Mouse (Mus musculus): ENCODE data around the gene Crtc3. TPM values are rescaled to one million over a fixed set of nuclear protein-coding genes. Genes with fewer than 3 reads are reported as not detected.

The Crtc3 gene
- polyA plus RNA-seq, 1 experiment from 2014 or later = 15.5 TPM

- Histone ChIP-seq H3K9ac (no peak overlapping the region), H3K9me3 (no peaks in the 10 kb centered on the region), H3K27me3 (replicated peaks) (no peaks in the 10 kb centered on the region), H3K4me2 (replicated peaks) (no peak overlapping the region), H3K4me1 (replicated peaks) (peaks cover 5% of the 10 kb centered on the region; the same call in 1 of the 2 replicates), H3K27ac (no peak overlapping the region), H3K36me3 (peaks cover 4% of the 10 kb centered on the region; the same call in 1 of the 2 replicates), H3K4me3 (replicated peaks) (no peak overlapping the region)
- 82% methylated on average over 3 of the region's 3 CpGs for WGBS
- ATAC-seq = no peak
These were observed 16.4 kb downstream of the Crtc3 start for GRCm38 (mm10) chr7:80672323-80672722.

GRCm38 (mm10) chr7:80670889-80671288 is 17.8 kb downstream of the Crtc3 start:
- no peak overlapping the region for H3K4me2 ChIP-seq (replicated peaks)
- no peak overlapping the region for H3K4me3 ChIP-seq (replicated peaks)
- H3K36me3 ChIP-seq = no peaks in the 10 kb centered on the region
- H3K27ac ChIP-seq = no peak overlapping the region
- H3K9ac ChIP-seq = no peak overlapping the region
- H3K9me3 ChIP-seq = no peaks in the 10 kb centered on the region
- 71% methylated on average over 6 of the region's 6 CpGs for WGBS
- H3K4me1 ChIP-seq (replicated peaks) = peaks cover 12% of the 10 kb centered on the region
- H3K27me3 ChIP-seq (replicated peaks) = no peaks in the 10 kb centered on the region
- ATAC-seq = no peak

DNA sequence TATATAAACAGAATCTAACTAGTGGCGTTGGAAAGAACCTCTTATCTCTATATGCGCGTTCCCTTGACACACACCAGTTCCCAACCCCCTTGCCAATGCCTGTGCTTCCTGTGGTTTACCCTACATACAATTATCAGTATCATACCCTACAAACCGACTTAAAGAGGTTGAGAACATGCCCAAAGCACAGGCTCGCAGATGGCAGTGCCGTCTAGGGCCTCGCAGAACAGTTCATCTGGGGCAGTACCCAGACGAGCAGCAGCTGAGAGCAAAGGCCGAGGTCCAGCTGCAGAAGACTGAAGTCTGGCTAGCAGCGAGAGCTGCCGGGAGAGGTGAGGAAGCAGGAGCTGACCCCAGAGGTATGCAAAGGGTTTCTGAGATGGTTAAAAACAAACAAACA is 21.5 kb downstream of the Crtc3 start:
- Histone ChIP-seq H3K4me1 (replicated peaks) (peaks cover 16% of the 10 kb centered on the region), H3K36me3 (no peaks in the 10 kb centered on the region), H3K4me2 (replicated peaks) (no peak overlapping the region), H3K27me3 (replicated peaks) (no peaks in the 10 kb centered on the region), H3K9ac (no peak overlapping the region), H3K27ac (peak overlapping the region; percentile 71), H3K9me3 (no peaks in the 10 kb centered on the region), H3K4me3 (replicated peaks) (no peak overlapping the region)
- WGBS = 38% methylated on average over 11 of the region's 11 CpGs
- ATAC-seq = peak; percentile 35; the same call in 1 of the 2 replicates

GRCm38 (mm10) chr7:80666198-80666915 is 22.3 kb downstream of the Crtc3 start:
- H3K9me3 ChIP-seq = no peaks in the 10 kb centered on the region
- H3K36me3 ChIP-seq = no peaks in the 10 kb centered on the region
- no peak overlapping the region for H3K9ac ChIP-seq
- H3K4me2 ChIP-seq (replicated peaks) = no peak overlapping the region; the same call in 1 of the 2 replicates
- no peak overlapping the region for H3K4me3 ChIP-seq (replicated peaks)
- peaks cover 16% of the 10 kb centered on the region for H3K4me1 ChIP-seq (replicated peaks)
- WGBS = 39% methylated on average over 10 of the region's 10 CpGs
- H3K27me3 ChIP-seq (replicated peaks) = no peaks in the 10 kb centered on the region
- ATAC-seq = peak; percentile 77
- H3K27ac ChIP-seq = peak overlapping the region; percentile 71

DNA sequence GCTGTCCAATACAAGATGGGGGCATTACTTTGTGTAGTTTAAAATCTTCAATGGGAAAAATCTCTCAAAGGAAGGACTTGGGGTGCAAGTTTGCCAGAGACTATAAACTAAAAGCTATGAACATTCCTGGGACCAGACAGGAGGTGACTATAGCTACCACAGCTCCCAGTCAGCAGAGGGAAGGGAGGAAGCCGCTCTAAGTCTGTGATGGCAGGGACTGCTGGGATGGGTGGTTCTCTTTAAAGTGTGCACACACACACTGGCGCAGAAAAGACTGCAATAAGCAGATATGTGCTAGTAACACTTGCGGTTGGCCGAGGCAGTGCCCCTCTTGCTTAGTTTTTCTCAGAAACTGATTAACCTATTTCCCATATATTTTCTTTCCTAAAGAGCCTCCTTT is 27.6 kb downstream of the Crtc3 start:
- H3K9me3 ChIP-seq = no peaks in the 10 kb centered on the region
- H3K27ac ChIP-seq = no peak overlapping the region
- H3K9ac ChIP-seq = no peak overlapping the region
- peaks cover 20% of the 10 kb centered on the region for H3K4me1 ChIP-seq (replicated peaks)
- no peak overlapping the region for H3K4me3 ChIP-seq (replicated peaks)
- ATAC-seq = no peak
- 90% methylated on average over 4 of the region's 4 CpGs for WGBS
- H3K27me3 ChIP-seq (replicated peaks) = no peaks in the 10 kb centered on the region
- no peak overlapping the region for H3K4me2 ChIP-seq (replicated peaks)
- no peaks in the 10 kb centered on the region for H3K36me3 ChIP-seq

DNA sequence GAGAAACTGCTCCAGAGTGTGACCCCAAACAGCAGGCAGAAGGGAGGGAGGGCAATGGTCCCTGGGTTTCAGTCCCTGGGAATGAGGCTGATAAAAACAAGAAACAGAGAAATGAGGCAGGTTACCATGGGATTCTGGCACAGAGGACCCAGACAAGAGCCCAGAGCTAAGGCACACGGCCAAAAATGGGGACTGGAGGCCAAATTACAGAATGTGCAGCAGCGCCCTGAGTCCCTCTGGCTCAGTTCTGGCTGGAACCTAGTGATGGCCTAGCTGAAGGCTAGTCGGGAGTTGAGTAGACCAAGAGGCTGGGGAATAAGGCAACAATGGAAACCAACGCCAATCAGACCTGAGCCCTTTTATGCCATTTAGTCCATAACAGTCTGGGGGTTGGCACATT is 28.1 kb downstream of the Crtc3 start:
- peaks cover 17% of the 10 kb centered on the region for H3K4me1 ChIP-seq (replicated peaks)
- H3K9ac ChIP-seq = no peak overlapping the region
- H3K36me3 ChIP-seq = no peaks in the 10 kb centered on the region
- no peak overlapping the region for H3K4me3 ChIP-seq (replicated peaks)
- WGBS = 86% methylated on average over 4 of the region's 4 CpGs
- H3K27ac ChIP-seq = no peak overlapping the region
- H3K27me3 ChIP-seq (replicated peaks) = no peaks in the 10 kb centered on the region
- no peak overlapping the region for H3K4me2 ChIP-seq (replicated peaks)
- ATAC-seq = no peak
- no peaks in the 10 kb centered on the region for H3K9me3 ChIP-seq

DNA sequence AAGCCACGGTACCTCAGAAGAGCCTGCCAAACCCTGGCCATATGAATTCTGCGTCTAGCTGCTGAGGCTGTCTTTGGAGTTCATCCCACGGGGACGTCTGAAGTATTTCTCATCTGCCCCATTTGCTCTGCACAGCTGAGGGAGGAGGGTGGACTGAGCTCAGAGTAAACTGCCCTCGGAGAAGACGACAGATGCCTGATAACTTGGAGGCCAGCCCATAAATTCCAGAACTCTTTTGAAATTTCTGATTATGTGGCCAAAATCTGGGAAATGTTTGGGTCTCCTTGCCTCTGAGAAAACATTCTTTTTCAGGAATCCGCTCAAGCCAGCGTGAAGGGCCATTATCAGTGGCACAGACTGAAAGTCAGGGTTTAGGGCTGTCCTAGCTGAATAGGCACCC is 30.8 kb downstream of the Crtc3 start:
- Histone ChIP-seq H3K4me3 (replicated peaks) (no peak overlapping the region), H3K27ac (peak overlapping the region; percentile 59; the same call in 1 of the 2 replicates), H3K9me3 (no peaks in the 10 kb centered on the region), H3K4me1 (replicated peaks) (peaks cover 16% of the 10 kb centered on the region), H3K9ac (no peak overlapping the region), H3K27me3 (replicated peaks) (no peaks in the 10 kb centered on the region), H3K4me2 (replicated peaks) (no peak overlapping the region; the same call in 1 of the 2 replicates), H3K36me3 (no peaks in the 10 kb centered on the region)
- WGBS = 34% methylated on average over 8 of the region's 8 CpGs
- peak; percentile 60; the same call in 1 of the 2 replicates for ATAC-seq

GRCm38 (mm10) chr7:80655350-80656013 is 33.2 kb downstream of the Crtc3 start:
- ATAC-seq = no peak
- no peaks in the 10 kb centered on the region for H3K9me3 ChIP-seq
- no peak overlapping the region for H3K4me3 ChIP-seq (replicated peaks)
- H3K27me3 ChIP-seq (replicated peaks) = no peaks in the 10 kb centered on the region
- H3K27ac ChIP-seq = no peak overlapping the region
- H3K9ac ChIP-seq = no peak overlapping the region
- peaks cover 19% of the 10 kb centered on the region for H3K4me1 ChIP-seq (replicated peaks)
- WGBS = 62% methylated on average over 6 of the region's 6 CpGs
- H3K4me2 ChIP-seq (replicated peaks) = no peak overlapping the region
- no peaks in the 10 kb centered on the region for H3K36me3 ChIP-seq

- peaks cover 19% of the 10 kb centered on the region for H3K4me1 ChIP-seq (replicated peaks)
- H3K9me3 ChIP-seq = no peaks in the 10 kb centered on the region
- no peak overlapping the region for H3K27ac ChIP-seq
- no peak overlapping the region for H3K4me3 ChIP-seq (replicated peaks)
- H3K9ac ChIP-seq = no peak overlapping the region
- 79% methylated on average over 5 of the region's 5 CpGs for WGBS
- no peak for ATAC-seq
- H3K27me3 ChIP-seq (replicated peaks) = no peaks in the 10 kb centered on the region
- H3K36me3 ChIP-seq = no peaks in the 10 kb centered on the region
- H3K4me2 ChIP-seq (replicated peaks) = no peak overlapping the region
These were observed 33.8 kb downstream of the Crtc3 start for GRCm38 (mm10) chr7:80654926-80655325.

DNA sequence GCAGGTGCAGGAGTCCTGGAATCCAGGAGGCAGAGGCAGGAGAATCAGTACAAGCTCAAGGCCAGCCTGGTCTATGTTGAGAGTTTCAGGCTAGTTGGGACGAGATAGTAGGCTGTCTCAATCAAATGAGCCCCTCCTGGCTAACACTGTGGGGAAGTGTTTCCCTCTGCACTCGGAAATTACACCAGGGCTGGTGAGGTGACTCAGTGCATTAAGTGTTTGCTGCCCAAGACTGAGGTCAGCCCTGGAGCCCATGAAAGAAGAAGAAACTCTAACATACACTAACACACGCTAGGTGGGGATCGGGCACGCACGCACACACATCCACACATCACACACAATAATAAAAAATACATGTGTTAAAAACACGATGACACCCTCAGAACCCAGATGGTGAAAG is 34.3 kb downstream of the Crtc3 start:
- Histone ChIP-seq H3K4me1 (replicated peaks) (peaks cover 19% of the 10 kb centered on the region), H3K27me3 (replicated peaks) (no peaks in the 10 kb centered on the region), H3K9ac (no peak overlapping the region), H3K27ac (no peak overlapping the region), H3K4me3 (replicated peaks) (no peak overlapping the region), H3K9me3 (no peaks in the 10 kb centered on the region), H3K4me2 (replicated peaks) (no peak overlapping the region), H3K36me3 (no peaks in the 10 kb centered on the region)
- 83% methylated on average over 7 of the region's 7 CpGs for WGBS
- no peak for ATAC-seq

GRCm38 (mm10) chr7:80653971-80654370 is 34.7 kb downstream of the Crtc3 start:
- Histone ChIP-seq H3K27me3 (replicated peaks) (no peaks in the 10 kb centered on the region), H3K9ac (no peak overlapping the region), H3K36me3 (no peaks in the 10 kb centered on the region), H3K4me3 (replicated peaks) (no peak overlapping the region), H3K27ac (no peak overlapping the region), H3K4me2 (replicated peaks) (no peak overlapping the region), H3K9me3 (no peaks in the 10 kb centered on the region), H3K4me1 (replicated peaks) (peaks cover 18% of the 10 kb centered on the region)
- no peak for ATAC-seq
- 91% methylated on average over 7 of the region's 7 CpGs for WGBS

DNA sequence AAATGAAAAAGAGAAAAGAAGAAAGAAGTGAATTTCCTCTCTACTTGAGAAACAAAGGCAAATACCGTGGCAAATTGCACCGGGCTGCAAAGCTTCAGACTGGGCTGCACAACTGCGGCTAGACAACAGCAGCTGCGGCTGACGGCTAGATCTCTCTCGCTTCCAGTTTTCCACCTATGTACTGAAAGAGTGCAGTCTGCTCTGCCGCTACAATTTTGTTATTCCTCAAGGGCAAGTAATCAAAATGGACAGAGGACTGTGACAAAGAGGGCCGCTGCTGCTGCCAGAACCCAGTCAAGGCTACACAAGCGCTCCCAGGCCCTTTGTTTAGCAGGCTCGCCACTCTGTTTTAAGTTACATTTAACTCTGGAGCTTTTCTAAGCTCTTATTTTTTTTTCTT is 35.6 kb downstream of the Crtc3 start:
- no peak for ATAC-seq
- Histone ChIP-seq H3K9ac (no peak overlapping the region), H3K36me3 (no peaks in the 10 kb centered on the region), H3K27me3 (replicated peaks) (no peaks in the 10 kb centered on the region), H3K27ac (no peak overlapping the region), H3K4me2 (replicated peaks) (no peak overlapping the region), H3K4me1 (replicated peaks) (peaks cover 15% of the 10 kb centered on the region), H3K9me3 (no peaks in the 10 kb centered on the region), H3K4me3 (replicated peaks) (no peak overlapping the region)
- WGBS = 65% methylated on average over 10 of the region's 10 CpGs

- ATAC-seq = no peak
- no peaks in the 10 kb centered on the region for H3K27me3 ChIP-seq (replicated peaks)
- no peaks in the 10 kb centered on the region for H3K36me3 ChIP-seq
- no peak overlapping the region for H3K27ac ChIP-seq
- H3K4me3 ChIP-seq (replicated peaks) = no peak overlapping the region
- no peak overlapping the region for H3K4me2 ChIP-seq (replicated peaks)
- no peak overlapping the region for H3K9ac ChIP-seq
- no peaks in the 10 kb centered on the region for H3K9me3 ChIP-seq
- WGBS = 53% methylated on average over 5 of the region's 5 CpGs
- peaks cover 7% of the 10 kb centered on the region for H3K4me1 ChIP-seq (replicated peaks)
These were observed 36.4 kb downstream of the Crtc3 start for GRCm38 (mm10) chr7:80652289-80652688.

Measured in intestine, embryonic 15.5 days (tissue).